ENCODE assay signal across 8 mouse cellular contexts in genomic region chr5:136962501-136962900, GRCm38 (mm10). TPM values are rescaled to one million over a fixed set of nuclear protein-coding genes. Genes with fewer than 3 reads are reported as not detected.
DNase-seq lines count a peak whose midpoint lies in the region; ATAC-seq and TF ChIP-seq lines count a peak whose summit lies in the region.

No protein-coding gene starts in this region.

- H3K4me3 ChIP-seq in forebrain, embryonic 15.5 days: peak overlapping the region; percentile 84
- peak overlapping the region; percentile 97 for H3K4me3 ChIP-seq in lung, adult 2 months (replicated peaks; ENCODE audit: extremely low read depth, low read depth, low read length)

- peaks cover 17% of the 10 kb centered on the region for H3K4me1 ChIP-seq in forebrain, embryonic 15.5 days
- H3K4me1 ChIP-seq in lung, adult 2 months (ENCODE audit: control insufficient read depth, insufficient read depth, low read length): peaks cover 15% of the 10 kb centered on the region

- 0% methylated on average over 10 of the region's 10 CpGs for WGBS in forebrain, embryonic 15.5 days
- under 1% methylated on average over 10 of the region's 10 CpGs for WGBS in lung, adult 2 months

- H3K4me2 ChIP-seq in forebrain, embryonic 15.5 days (replicated peaks): peak overlapping the region; percentile 91

- ATAC-seq in forebrain, embryonic 15.5 days (replicated peaks): peak; percentile 62
- ATAC-seq in neutrophil, adult 5-6 weeks (ENCODE audit: extremely low read depth, insufficient number of reproducible peaks, low FRiP score, poor library complexity, severe bottlenecking): peak; percentile 82

- DNase-seq in ES-CJ7 (ENCODE audit: low read depth, low spot score): peak; percentile 84
- DNase-seq in cerebellum, adult 11-12 months: peak; percentile 81
- peak; percentile 58 for DNase-seq in heart, postnatal 25 days (ENCODE audit: low spot score)
- DNase-seq in layer of hippocampus, adult 18-20 months (ENCODE audit: low spot score in 2 of 2): peak; percentile 67 to 81
- peak; percentile 83 for DNase-seq in lung, adult 2 months
- DNase-seq in thymus, adult 18-20 months: peak; percentile 59 to 72

- TF ChIP-seq CTCF in lung, adult 2 months (IDR thresholded peaks at IDR 0.05; ENCODE audit: insufficient read depth, low read length): peak; percentile 92

- H3K27me3 ChIP-seq in forebrain, embryonic 15.5 days: no peaks in the 10 kb centered on the region

- peak overlapping the region; percentile 92 for H3K27ac ChIP-seq in forebrain, embryonic 15.5 days (replicated peaks)

- intact Hi-C loops in heart, postnatal 25 days (cut with DNase I): loop anchor here (2.0 kb wide), 1 partner anchor 24 kb away; the partner anchor contains the start of gene Plod3

- H3K9ac ChIP-seq in forebrain, embryonic 15.5 days (replicated peaks): peak overlapping the region; percentile 79

- H3K36me3 ChIP-seq in forebrain, embryonic 15.5 days: peaks cover 34% of the 10 kb centered on the region

- no peak for TF ChIP-seq POLR2A in lung, adult 2 months (IDR thresholded peaks at IDR 0.05; ENCODE audit: borderline replicate concordance, extremely low read depth, low read depth, low read length)

- no peaks in the 10 kb centered on the region for H3K9me3 ChIP-seq in forebrain, embryonic 15.5 days

RNA-seq across cellular contexts. Expression of gene Cldn15, which starts 3.9 kb away (rescaled TPM):
- 0.10 and 0.28 TPM in 2 replicates for polyA plus RNA-seq in forebrain, embryonic 15.5 days (2015; fragmentation: Nextera tagmentation; extraction: Ambion mirVana)
- total RNA-seq in heart, postnatal 25 days (2021): 10 to 100 TPM in 1 of 2 experiments, 1 to 10 TPM in 1; 8.9 to 10.4 TPM
- total RNA-seq in layer of hippocampus, adult 18-20 months (2021): under 1 TPM in 1 of 2 experiments, not detected in 1; 0.61 TPM
- 20.6 and 27.6 TPM in 2 replicates for polyA plus RNA-seq in lung, adult 2 months (2012; rRNA removed)
- 1.2 and 3.0 TPM in 2 replicates for total RNA-seq in neutrophil, adult 5-6 weeks (2017)

RNA-seq across cellular contexts. Expression of gene Fis1, which starts 9.4 kb away (rescaled TPM):
- 336 and 351 TPM in 2 replicates for polyA plus RNA-seq in forebrain, embryonic 15.5 days (2015; fragmentation: Nextera tagmentation; extraction: Ambion mirVana)
- total RNA-seq in heart, postnatal 25 days (2021): 100 to 1,000 TPM; 172 to 177 TPM
- 100 to 1,000 TPM; 237 to 255 TPM for total RNA-seq in layer of hippocampus, adult 18-20 months (2021)
- polyA plus RNA-seq in lung, adult 2 months (2012; rRNA removed): 203 and 217 TPM in 2 replicates
- total RNA-seq in neutrophil, adult 5-6 weeks (2017): 95.6 and 118 TPM in 2 replicates

RNA-seq across cellular contexts. Expression of gene Plod3, which starts 24.3 kb away (rescaled TPM):
- 28.8 and 35.6 TPM in 2 replicates for polyA plus RNA-seq in forebrain, embryonic 15.5 days (2015; fragmentation: Nextera tagmentation; extraction: Ambion mirVana)
- total RNA-seq in heart, postnatal 25 days (2021): 10 to 100 TPM; 37.5 to 40.4 TPM
- total RNA-seq in layer of hippocampus, adult 18-20 months (2021): 10 to 100 TPM; 38.5 to 43.1 TPM
- 84.8 and 85.6 TPM in 2 replicates for polyA plus RNA-seq in lung, adult 2 months (2012; rRNA removed)
- total RNA-seq in neutrophil, adult 5-6 weeks (2017): 76.2 TPM in 2 replicates

RNA-seq across cellular contexts. Expression of gene Znhit1, which starts 25.3 kb away (rescaled TPM):
- 123 and 129 TPM in 2 replicates for polyA plus RNA-seq in forebrain, embryonic 15.5 days (2015; fragmentation: Nextera tagmentation; extraction: Ambion mirVana)
- 10 to 100 TPM; 57.2 to 67.0 TPM for total RNA-seq in heart, postnatal 25 days (2021)
- 10 to 100 TPM; 82.8 to 96.2 TPM for total RNA-seq in layer of hippocampus, adult 18-20 months (2021)
- polyA plus RNA-seq in lung, adult 2 months (2012; rRNA removed): 70.3 and 82.0 TPM in 2 replicates
- total RNA-seq in neutrophil, adult 5-6 weeks (2017): 30.1 and 31.9 TPM in 2 replicates

RNA-seq across cellular contexts. Expression of gene Ift22, which starts 54.6 kb away (rescaled TPM):
- polyA plus RNA-seq in forebrain, embryonic 15.5 days (2015; fragmentation: Nextera tagmentation; extraction: Ambion mirVana): 116 and 124 TPM in 2 replicates
- 1 to 10 TPM; 8.8 to 8.9 TPM for total RNA-seq in heart, postnatal 25 days (2021)
- total RNA-seq in layer of hippocampus, adult 18-20 months (2021): 10 to 100 TPM; 85.7 to 88.0 TPM
- polyA plus RNA-seq in lung, adult 2 months (2012; rRNA removed): 10.8 and 13.4 TPM in 2 replicates
- 4.4 and 8.8 TPM in 2 replicates for total RNA-seq in neutrophil, adult 5-6 weeks (2017)

Comparison
In these comparisons a context has a peak if more than half of its experiments do, and no peak if none do; other contexts are left out.
1. Peak in every context shown above with its lines: DNase-seq, ATAC-seq, H3K4me3 ChIP-seq and H3K27ac ChIP-seq.